Mouse (Mus musculus): ENCODE measurements around the gene Samd8.

DNA sequence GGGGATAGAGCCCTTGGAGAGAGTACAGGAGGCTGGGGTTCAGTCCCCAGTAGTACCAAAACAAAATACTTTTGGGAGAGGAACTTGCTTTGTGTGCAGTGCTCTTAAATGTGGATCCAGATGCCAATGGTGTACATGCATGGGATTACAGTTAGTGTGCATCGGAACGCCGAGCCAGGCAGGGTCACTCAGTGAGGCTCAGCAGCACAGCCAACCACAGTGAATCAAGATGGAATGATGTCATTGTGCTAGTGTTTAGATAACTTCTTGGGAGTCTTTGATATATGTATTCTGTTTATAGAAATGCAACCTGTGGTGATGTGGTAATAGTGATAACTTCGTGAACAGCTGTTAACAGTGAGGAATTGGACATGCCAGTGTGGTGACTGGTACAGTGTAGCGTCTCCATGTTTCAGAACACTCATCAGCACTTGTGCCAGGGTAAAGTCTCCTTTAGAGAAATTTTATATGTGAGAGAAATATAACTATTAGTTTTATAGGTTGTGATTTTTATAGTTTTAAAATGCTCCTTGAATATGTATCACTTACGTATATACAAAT, 16.1 kb downstream of the Samd8 start:
- TF ChIP-seq CTCF (IDR thresholded peaks at IDR 0.05; ENCODE audit: insufficient read depth, low read length) (no peak), POLR2A (IDR thresholded peaks at IDR 0.05; ENCODE audit: borderline replicate concordance, extremely low read depth, low read depth, low read length) (no peak)
